ENCODE assay signal across 7 mouse cellular contexts in the genomic region with DNA sequence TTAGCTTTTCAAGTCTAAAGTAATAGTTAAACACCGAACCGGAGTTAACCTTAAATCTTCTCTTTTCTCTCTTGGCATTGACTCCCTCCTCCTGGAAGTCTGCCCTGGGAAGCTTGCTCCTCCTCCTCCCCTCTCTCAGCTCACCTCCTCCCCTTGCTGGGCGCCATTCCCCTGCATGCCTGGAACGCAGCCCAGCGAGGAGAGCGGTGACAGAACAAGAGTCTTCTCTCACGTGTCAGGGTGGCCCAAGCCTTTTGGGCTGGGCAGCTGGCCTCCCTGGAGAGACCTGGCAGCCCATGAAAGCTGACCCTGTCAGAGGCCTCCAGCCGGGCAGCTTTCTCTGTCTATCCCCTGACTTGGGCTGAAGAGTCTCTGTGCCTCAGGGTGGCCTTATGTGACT.
DNase-seq lines count a peak whose midpoint lies in the region; ATAC-seq and TF ChIP-seq lines count a peak whose summit lies in the region.

No protein-coding gene starts in this region.

- no peaks in the 10 kb centered on the region for H3K9me3 ChIP-seq in hindbrain, postnatal 0 days (ENCODE audit: low read length)
- no peaks in the 10 kb centered on the region for H3K9me3 ChIP-seq in limb, embryonic 15.5 days

- TF ChIP-seq CTCF in hindbrain, postnatal 0 days (IDR thresholded peaks at IDR 0.05; ENCODE audit: low read depth), result no peak

- no peak overlapping the region for H3K4me2 ChIP-seq in hindbrain, postnatal 0 days (ENCODE audit: low read depth, low read length)
- no peak overlapping the region for H3K4me2 ChIP-seq in limb, embryonic 15.5 days

- H3K27me3 ChIP-seq in hindbrain, postnatal 0 days (ENCODE audit: insufficient read depth, low read length), result no peaks in the 10 kb centered on the region
- H3K27me3 ChIP-seq in limb, embryonic 15.5 days, result no peaks in the 10 kb centered on the region

- 23% methylated on average over 8 of the region's 8 CpGs for WGBS in hindbrain, postnatal 0 days
- 13% methylated on average over 8 of the region's 8 CpGs for WGBS in limb, embryonic 15.5 days

- DNase-seq in adrenal gland, adult (ENCODE audit: inconsistent age in 2 of 2, low spot score in 1 of 2), result peak; percentile 83 to 93
- peak; percentile 37 to 44 for DNase-seq in adrenal gland, postnatal 4 days (ENCODE audit: low spot score in 2 of 2)
- DNase-seq in gastrocnemius, postnatal 10 days, result peak; percentile 85
- DNase-seq in hindbrain, postnatal 0 days (ENCODE audit: low spot score), result peak; percentile 77
- DNase-seq in right cerebral cortex, adult 18-20 months, result peak; percentile 76
- no peak for DNase-seq in spleen, postnatal 10 days (ENCODE audit: low spot score in 2 of 2)

- H3K4me3 ChIP-seq in hindbrain, postnatal 0 days (ENCODE audit: low read length), result no peak overlapping the region
- H3K4me3 ChIP-seq in limb, embryonic 15.5 days, result no peak overlapping the region

- no peaks in the 10 kb centered on the region for H3K36me3 ChIP-seq in hindbrain, postnatal 0 days (ENCODE audit: insufficient read depth, low read length)
- no peaks in the 10 kb centered on the region for H3K36me3 ChIP-seq in limb, embryonic 15.5 days

- H3K4me1 ChIP-seq in hindbrain, postnatal 0 days (ENCODE audit: insufficient read depth, low read length), result peaks cover 5% of the 10 kb centered on the region
- H3K4me1 ChIP-seq in limb, embryonic 15.5 days, result peaks cover 48% of the 10 kb centered on the region

- no peak overlapping the region for H3K27ac ChIP-seq in hindbrain, postnatal 0 days
- peak overlapping the region; percentile 84 for H3K27ac ChIP-seq in limb, embryonic 15.5 days

- no peak overlapping the region for H3K9ac ChIP-seq in hindbrain, postnatal 0 days (replicated peaks; ENCODE audit: low read length)
- H3K9ac ChIP-seq in limb, embryonic 15.5 days, result no peak overlapping the region

- ATAC-seq in hindbrain, postnatal 0 days, result peak; percentile 39
- ATAC-seq in limb, embryonic 15.5 days (ENCODE audit: insufficient number of reproducible peaks, low FRiP score, low TSS enrichment, low read depth), result no peak

Comparison
In these comparisons a context has a peak if more than half of its experiments do, and no peak if none do; other contexts are left out.
1. DNase-seq: peak in adrenal gland, adult (2 of 2), adrenal gland, postnatal 4 days (2 of 2), gastrocnemius, postnatal 10 days (single experiment), hindbrain, postnatal 0 days (single experiment) and right cerebral cortex, adult 18-20 months (single experiment); none in spleen, postnatal 10 days (0 of 2).